Mouse (Mus musculus): ENCODE data around the gene Ccdc163. TPM values are rescaled to one million over a fixed set of nuclear protein-coding genes. Genes with fewer than 3 reads are reported as not detected.
"Not testable (repeated sequence)": the region's sequence is repeated elsewhere in the genome, so short reads cannot be mapped to it uniquely, and the experiment has no call there.

Gene Ccdc163
- total and polyA plus RNA-seq, 2 experiments from 2014 or later, result 5.4 to 10.3 TPM

GRCm38 (mm10) chr4:116679141-116679540, 29.2 kb upstream of the Ccdc163 start:
- TF ChIP-seq CTCF (IDR thresholded peaks at IDR 0.05), result no peak

GRCm38 (mm10) chr4:116680521-116680920, 27.8 kb upstream of the Ccdc163 start:
- H3K9ac ChIP-seq (replicated peaks; ENCODE audit: low read length, poor library complexity, severe bottlenecking); ATAC-seq (ENCODE audit: low FRiP score); H3K4me1 ChIP-seq (ENCODE audit: insufficient read depth, low read length); H3K27me3 ChIP-seq (ENCODE audit: insufficient read depth, low read length); H3K4me2 ChIP-seq (ENCODE audit: low read depth, low read length, poor library complexity, severe bottlenecking); H3K4me3 ChIP-seq (ENCODE audit: low read depth, low read length); H3K27ac ChIP-seq (ENCODE audit: low read depth, low read length); H3K36me3 ChIP-seq (ENCODE audit: insufficient read depth, low read length); H3K9me3 ChIP-seq (ENCODE audit: low read length); DNase-seq (ENCODE audit: low spot score): not testable (repeated sequence)
- WGBS, result 100% methylated on average over 4 of the region's 4 CpGs

More at GRCm38 (mm10) chr4:116679141-116679540, 29.2 kb upstream of the Ccdc163 start:
- no peak for DNase-seq (ENCODE audit: low spot score)
- Histone ChIP-seq H3K27me3 (ENCODE audit: insufficient read depth, low read length) (no peaks in the 10 kb centered on the region), H3K9ac (replicated peaks; ENCODE audit: low read length, poor library complexity, severe bottlenecking) (no peak overlapping the region), H3K4me3 (ENCODE audit: low read depth, low read length) (no peak overlapping the region), H3K9me3 (ENCODE audit: low read length) (no peaks in the 10 kb centered on the region), H3K4me1 (ENCODE audit: insufficient read depth, low read length) (no peaks in the 10 kb centered on the region), H3K4me2 (ENCODE audit: low read depth, low read length, poor library complexity, severe bottlenecking) (no peak overlapping the region), H3K27ac (ENCODE audit: low read depth, low read length) (no peak overlapping the region), H3K36me3 (ENCODE audit: insufficient read depth, low read length) (no peaks in the 10 kb centered on the region)
- 65% methylated on average over 5 of the region's 5 CpGs for WGBS
- ATAC-seq (ENCODE audit: low FRiP score), result no peak

GRCm38 (mm10) chr4:116683957-116684356, 24.4 kb upstream of the Ccdc163 start:
- TF ChIP-seq CTCF (IDR thresholded peaks at IDR 0.05), result no peak
- no peak for ATAC-seq (ENCODE audit: low FRiP score)

GRCm38 (mm10) chr4:116684665-116685064, 23.6 kb upstream of the Ccdc163 start:
- Histone ChIP-seq H3K4me1 (ENCODE audit: insufficient read depth, low read length) (peaks cover 3% of the 10 kb centered on the region; the same call in 1 of the 2 replicates), H3K4me2 (ENCODE audit: low read depth, low read length, poor library complexity, severe bottlenecking) (peak overlapping the region; percentile 63), H3K27me3 (ENCODE audit: insufficient read depth, low read length) (no peaks in the 10 kb centered on the region), H3K4me3 (ENCODE audit: low read depth, low read length) (peak overlapping the region; percentile 59; the same call in 1 of the 2 replicates), H3K9me3 (ENCODE audit: low read length) (no peaks in the 10 kb centered on the region), H3K9ac (replicated peaks; ENCODE audit: low read length, poor library complexity, severe bottlenecking) (0 out of 2 replicates have a peak overlapping the region, but pooled peaks have one; percentile 69), H3K27ac (ENCODE audit: low read depth, low read length) (peak overlapping the region; percentile 85; the same call in 1 of the 2 replicates), H3K36me3 (ENCODE audit: insufficient read depth, low read length) (no peaks in the 10 kb centered on the region)
- DNase-seq (ENCODE audit: low spot score) (no peak), ATAC-seq (ENCODE audit: low FRiP score) (no peak)
- no peak for TF ChIP-seq CTCF (IDR thresholded peaks at IDR 0.05)
- 80% methylated on average over 2 of the region's 2 CpGs for WGBS

More at GRCm38 (mm10) chr4:116683957-116684356, 24.4 kb upstream of the Ccdc163 start:
- Histone ChIP-seq H3K27me3 (ENCODE audit: insufficient read depth, low read length) (no peaks in the 10 kb centered on the region), H3K36me3 (ENCODE audit: insufficient read depth, low read length) (no peaks in the 10 kb centered on the region), H3K9ac (replicated peaks; ENCODE audit: low read length, poor library complexity, severe bottlenecking) (no peak overlapping the region), H3K9me3 (ENCODE audit: low read length) (no peaks in the 10 kb centered on the region), H3K4me1 (ENCODE audit: insufficient read depth, low read length) (peaks cover 3% of the 10 kb centered on the region; the same call in 1 of the 2 replicates), H3K4me3 (ENCODE audit: low read depth, low read length) (no peak overlapping the region), H3K4me2 (ENCODE audit: low read depth, low read length, poor library complexity, severe bottlenecking) (no peak overlapping the region), H3K27ac (ENCODE audit: low read depth, low read length) (no peak overlapping the region)
- 88% methylated on average over 4 of the region's 4 CpGs for WGBS
- no peak for DNase-seq (ENCODE audit: low spot score)

- Histone ChIP-seq H3K4me2 (ENCODE audit: low read depth, low read length, poor library complexity, severe bottlenecking) (peak within 1 kb of the TSS; percentile 63), H3K27ac (ENCODE audit: low read depth, low read length) (peak within 1 kb of the TSS; percentile 85), H3K4me1 (ENCODE audit: insufficient read depth, low read length) (peaks cover 3% of the 10 kb centered on the region; the same call in 1 of the 2 replicates), H3K4me3 (ENCODE audit: low read depth, low read length) (peak within 1 kb of the TSS; percentile 59), H3K9ac (replicated peaks; ENCODE audit: low read length, poor library complexity, severe bottlenecking) (peak within 1 kb of the TSS; percentile 69), H3K9me3 (ENCODE audit: low read length) (no peaks in the 10 kb centered on the region), H3K36me3 (ENCODE audit: insufficient read depth, low read length) (no peaks in the 10 kb centered on the region), H3K27me3 (ENCODE audit: insufficient read depth, low read length) (no peaks in the 10 kb centered on the region)
- peak; percentile 89 for TF ChIP-seq CTCF (IDR thresholded peaks at IDR 0.05)
- WGBS, result under 1% methylated on average over 56 of the region's 56 CpGs
- DNase-seq (ENCODE audit: low spot score) (peak; percentile 91), ATAC-seq (ENCODE audit: low FRiP score) (peak; percentile 98)
Observed at GRCm38 (mm10) chr4:116685402-116686061, 22.8 kb upstream of the Ccdc163 start, which contains the start of gene Prdx1. Gene Prdx1, plus strand, starts transcription at chr4:116685544.

GRCm38 (mm10) chr4:116687041-116687440, 21.3 kb upstream of the Ccdc163 start:
- Histone ChIP-seq H3K27me3 (ENCODE audit: insufficient read depth, low read length) (no peaks in the 10 kb centered on the region), H3K4me2 (ENCODE audit: low read depth, low read length, poor library complexity, severe bottlenecking) (peak overlapping the region; percentile 63), H3K4me1 (ENCODE audit: insufficient read depth, low read length) (peaks cover 3% of the 10 kb centered on the region; the same call in 1 of the 2 replicates), H3K27ac (ENCODE audit: low read depth, low read length) (no peak overlapping the region), H3K9ac (replicated peaks; ENCODE audit: low read length, poor library complexity, severe bottlenecking) (no peak overlapping the region; the same call in 1 of the 2 replicates), H3K9me3 (ENCODE audit: low read length) (no peaks in the 10 kb centered on the region), H3K36me3 (ENCODE audit: insufficient read depth, low read length) (no peaks in the 10 kb centered on the region), H3K4me3 (ENCODE audit: low read depth, low read length) (peak overlapping the region; percentile 59)
- DNase-seq (ENCODE audit: low spot score) (no peak), ATAC-seq (ENCODE audit: low FRiP score) (no peak)
- WGBS, result 31% methylated on average over 1 of the region's 1 CpGs
- TF ChIP-seq CTCF (IDR thresholded peaks at IDR 0.05), result no peak

All from midbrain, postnatal 0 days (tissue).